Mouse (Mus musculus): ENCODE results near the gene Klhl36.

DNA sequence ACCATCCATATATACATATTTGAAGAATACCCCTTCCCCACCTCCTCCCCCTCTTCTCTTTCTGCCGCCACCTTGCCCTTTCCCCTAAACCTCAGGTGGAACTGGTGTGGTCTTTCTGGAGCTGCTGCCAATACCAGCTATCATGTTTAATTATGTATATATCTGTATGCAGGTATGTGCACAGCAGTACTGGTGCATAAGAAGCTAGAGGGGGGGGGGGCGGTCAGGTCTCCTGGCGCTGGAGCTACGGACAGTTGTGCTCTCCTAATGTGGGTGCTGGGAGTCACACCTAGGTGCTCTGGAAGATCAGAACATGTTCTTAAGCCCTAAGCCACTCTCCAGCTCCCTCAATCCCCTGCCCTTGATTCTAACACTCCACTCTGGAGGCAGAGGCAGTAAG, 35.0 kb downstream of the Klhl36 start:
- TF ChIP-seq EP300 (IDR thresholded peaks at IDR 0.05; ENCODE audit: insufficient read depth, low read depth, low read length) (no peak), CTCF (IDR thresholded peaks at IDR 0.05; ENCODE audit: low read depth, low read length) (no peak)
